Mouse (Mus musculus): ENCODE measurements around the gene Nkapl.

- no peak for TF ChIP-seq EP300 (IDR thresholded peaks at IDR 0.05; ENCODE audit: insufficient read depth, low read depth, low read length)
- no peak for TF ChIP-seq CTCF (IDR thresholded peaks at IDR 0.05; ENCODE audit: low read depth, low read length)
These were observed 37.9 kb upstream of the Nkapl start for GRCm38 (mm10) chr13:21506221-21506649.
